Mouse (Mus musculus) cerebellum, adult (tissue): ENCODE results near the gene Def6.
A peak's percentile ranks its signal among the peaks of the same experiment; 100 is the strongest.

ENCODE experiments used
- ATAC-seq: cut with Nextera tagmentation; 2 replicates; pipeline ENCODE4 v1.9.2; 2017; ENCODE audit warnings: mild to moderate bottlenecking, moderate library complexity, mixed read lengths; ENCODE audit not compliant: insufficient number of reproducible peaks, low FRiP score, low TSS enrichment

Def6 gene

GRCm38 (mm10) chr17:28207591-28208313 lies at the start of gene Def6:
Gene Def6, plus strand, starts transcription at chr17:28207778.
- no peak for ATAC-seq

GRCm38 (mm10) chr17:28160361-28160760 lies 47.2 kb upstream of the Def6 start:
- no peak for ATAC-seq

GRCm38 (mm10) chr17:28161310-28161881 lies 46.2 kb upstream of the Def6 start:
- ATAC-seq, result no peak

- ATAC-seq, result no peak
Observed at GRCm38 (mm10) chr17:28163666-28164065, 43.9 kb upstream of the Def6 start.

- no peak for ATAC-seq
Observed at GRCm38 (mm10) chr17:28170460-28171305, 36.9 kb upstream of the Def6 start.

- no peak for ATAC-seq
Observed at GRCm38 (mm10) chr17:28172690-28173089, 34.9 kb upstream of the Def6 start.

- peak; percentile 81 for ATAC-seq
Observed at GRCm38 (mm10) chr17:28176775-28177539, 30.6 kb upstream of the Def6 start, which contains the start of gene Zfp523. Gene Zfp523, plus strand, starts transcription at chr17:28177129.

- ATAC-seq, result 0 out of 2 replicates have a peak, but pooled peaks have one; percentile 33
Observed at GRCm38 (mm10) chr17:28177540-28178046, 30.0 kb upstream of the Def6 start.

GRCm38 (mm10) chr17:28180331-28180730 lies 27.2 kb upstream of the Def6 start:
- ATAC-seq, result no peak

GRCm38 (mm10) chr17:28180783-28181544 lies 26.6 kb upstream of the Def6 start:
- no peak for ATAC-seq

- no peak for ATAC-seq
Observed at GRCm38 (mm10) chr17:28184971-28185638, 22.5 kb upstream of the Def6 start.

- no peak for ATAC-seq
Observed at GRCm38 (mm10) chr17:28188313-28188712, 19.3 kb upstream of the Def6 start.

GRCm38 (mm10) chr17:28192754-28193153 lies 14.8 kb upstream of the Def6 start:
- no peak for ATAC-seq

- no peak for ATAC-seq
Observed at GRCm38 (mm10) chr17:28193559-28193958, 14.0 kb upstream of the Def6 start.

- no peak for ATAC-seq
Observed at GRCm38 (mm10) chr17:28195033-28195432, 12.5 kb upstream of the Def6 start.

GRCm38 (mm10) chr17:28197646-28198045 lies 9.9 kb upstream of the Def6 start:
- ATAC-seq, result no peak

GRCm38 (mm10) chr17:28201982-28202381 lies 5.6 kb upstream of the Def6 start:
- ATAC-seq, result no peak

GRCm38 (mm10) chr17:28204052-28204720 lies 3.4 kb upstream of the Def6 start:
- ATAC-seq, result no peak
